Mouse (Mus musculus): ENCODE data around the gene Higd2a.

The Higd2a gene

GRCm38 (mm10) chr13:54589996-54590951 is at the start of gene Higd2a, which contains the start of gene Nop16:
TSS of gene Higd2a (plus strand) at chr13:54590207.
TSS of gene Nop16 (minus strand) at chr13:54590090.
- peak; percentile 98 to 99 for DNase-seq (ENCODE audit: low spot score in 2 of 2)

- no peak for DNase-seq (ENCODE audit: low spot score in 2 of 2)
Observed at GRCm38 (mm10) chr13:54548036-54548435, 42.0 kb upstream of the Higd2a start.

GRCm38 (mm10) chr13:54556176-54556575 is 33.8 kb upstream of the Higd2a start:
- no peak for DNase-seq (ENCODE audit: low spot score in 2 of 2)

GRCm38 (mm10) chr13:54556796-54557195 is 33.2 kb upstream of the Higd2a start:
- DNase-seq (ENCODE audit: low spot score in 2 of 2): no peak

GRCm38 (mm10) chr13:54557652-54558051 is 32.4 kb upstream of the Higd2a start:
- no peak for DNase-seq (ENCODE audit: low spot score in 2 of 2)

GRCm38 (mm10) chr13:54559656-54560055 is 30.4 kb upstream of the Higd2a start:
- no peak for DNase-seq (ENCODE audit: low spot score in 2 of 2)

GRCm38 (mm10) chr13:54560608-54561007 is 29.4 kb upstream of the Higd2a start:
- no peak for DNase-seq (ENCODE audit: low spot score in 2 of 2)

GRCm38 (mm10) chr13:54562562-54562961 is 27.4 kb upstream of the Higd2a start:
- no peak for DNase-seq (ENCODE audit: low spot score in 2 of 2)

GRCm38 (mm10) chr13:54564232-54565200 is 25.5 kb upstream of the Higd2a start:
- DNase-seq (ENCODE audit: low spot score in 2 of 2): peak in 1 of 2 experiments; percentile 47

GRCm38 (mm10) chr13:54565201-54565581 is 24.8 kb upstream of the Higd2a start, which contains the start of gene 4833439L19Rik:
TSS of gene 4833439L19Rik (minus strand) at chr13:54565435.
- DNase-seq (ENCODE audit: low spot score in 2 of 2): peak; percentile 97 to 98

GRCm38 (mm10) chr13:54565594-54566345 is 24.2 kb upstream of the Higd2a start:
- DNase-seq (ENCODE audit: low spot score in 2 of 2): peak; percentile 77 to 79

- no peak for DNase-seq (ENCODE audit: low spot score in 2 of 2)
Observed at GRCm38 (mm10) chr13:54568380-54568779, 21.6 kb upstream of the Higd2a start.

- no peak for DNase-seq (ENCODE audit: low spot score in 2 of 2)
Observed at GRCm38 (mm10) chr13:54569282-54569681, 20.7 kb upstream of the Higd2a start.

- DNase-seq (ENCODE audit: low spot score in 2 of 2): no peak
Observed at GRCm38 (mm10) chr13:54570736-54571135, 19.3 kb upstream of the Higd2a start.

GRCm38 (mm10) chr13:54571637-54572036 is 18.4 kb upstream of the Higd2a start:
- DNase-seq (ENCODE audit: low spot score in 2 of 2): peak; percentile 57 to 74

GRCm38 (mm10) chr13:54572621-54573020 is 17.4 kb upstream of the Higd2a start:
- DNase-seq (ENCODE audit: low spot score in 2 of 2): no peak

GRCm38 (mm10) chr13:54574854-54575481 is 15.0 kb upstream of the Higd2a start, which contains the start of gene Arl10:
TSS of gene Arl10 (plus strand) at chr13:54575015.
- DNase-seq (ENCODE audit: low spot score in 2 of 2): peak; percentile 87 to 88

GRCm38 (mm10) chr13:54575489-54575888 is 14.5 kb upstream of the Higd2a start:
- no peak for DNase-seq (ENCODE audit: low spot score in 2 of 2)

- DNase-seq (ENCODE audit: low spot score in 2 of 2): no peak
Observed at GRCm38 (mm10) chr13:54577652-54578507, 12.1 kb upstream of the Higd2a start.

- DNase-seq (ENCODE audit: low spot score in 2 of 2): no peak
Observed at GRCm38 (mm10) chr13:54581385-54581784, 8.6 kb upstream of the Higd2a start.
